Mouse (Mus musculus): ENCODE results near the gene Arsb. TPM values are rescaled to one million over a fixed set of nuclear protein-coding genes. Genes with fewer than 3 reads are reported as not detected.

The Arsb gene
- polyA plus RNA-seq, 1 experiment from 2014 or later, result 7.8 TPM

- Histone ChIP-seq H3K27ac (replicated peaks; ENCODE audit: low read depth, low read length) (no peak overlapping the region), H3K9me3 (replicated peaks; ENCODE audit: control insufficient read depth, low read length) (no peaks in the 10 kb centered on the region), H3K36me3 (replicated peaks; ENCODE audit: control insufficient read depth, insufficient read depth, low read depth, low read length) (no peaks in the 10 kb centered on the region), H3K4me3 (ENCODE audit: low read depth, low read length) (no peak overlapping the region), H3K4me2 (ENCODE audit: low read depth, low read length) (no peak overlapping the region), H3K9ac (replicated peaks; ENCODE audit: low read length) (no peak overlapping the region), H3K4me1 (ENCODE audit: control insufficient read depth, insufficient read depth, low read length) (no peaks in the 10 kb centered on the region), H3K27me3 (ENCODE audit: control insufficient read depth, insufficient read depth, low read length) (no peaks in the 10 kb centered on the region)
- ATAC-seq (replicated peaks; ENCODE audit: insufficient number of reproducible peaks, low FRiP score, low TSS enrichment, low read depth), result no peak
- 90% methylated on average over 7 of the region's 7 CpGs for WGBS
- no peak for DNase-seq (ENCODE audit: low spot score)
Measured at GRCm38 (mm10) chr13:93756674-93757073, 14.8 kb upstream of the Arsb start.

GRCm38 (mm10) chr13:93757514-93757913 is 13.9 kb upstream of the Arsb start:
- no peak for DNase-seq (ENCODE audit: low spot score)

GRCm38 (mm10) chr13:93758149-93758898 is 13.1 kb upstream of the Arsb start:
- WGBS, result 67% methylated on average over 14 of the region's 14 CpGs
- Histone ChIP-seq H3K27me3 (ENCODE audit: control insufficient read depth, insufficient read depth, low read length) (no peaks in the 10 kb centered on the region), H3K9ac (replicated peaks; ENCODE audit: low read length) (no peak overlapping the region), H3K36me3 (replicated peaks; ENCODE audit: control insufficient read depth, insufficient read depth, low read depth, low read length) (no peaks in the 10 kb centered on the region), H3K4me1 (ENCODE audit: control insufficient read depth, insufficient read depth, low read length) (no peaks in the 10 kb centered on the region), H3K4me2 (ENCODE audit: low read depth, low read length) (no peak overlapping the region), H3K27ac (replicated peaks; ENCODE audit: low read depth, low read length) (no peak overlapping the region), H3K4me3 (ENCODE audit: low read depth, low read length) (no peak overlapping the region), H3K9me3 (replicated peaks; ENCODE audit: control insufficient read depth, low read length) (no peaks in the 10 kb centered on the region)
- ATAC-seq (replicated peaks; ENCODE audit: insufficient number of reproducible peaks, low FRiP score, low TSS enrichment, low read depth), result no peak
- DNase-seq (ENCODE audit: low spot score), result no peak

More at GRCm38 (mm10) chr13:93757514-93757913, 13.9 kb upstream of the Arsb start:
- Histone ChIP-seq H3K4me2 (ENCODE audit: low read depth, low read length) (no peak overlapping the region), H3K27ac (replicated peaks; ENCODE audit: low read depth, low read length) (no peak overlapping the region), H3K9me3 (replicated peaks; ENCODE audit: control insufficient read depth, low read length) (no peaks in the 10 kb centered on the region), H3K9ac (replicated peaks; ENCODE audit: low read length) (no peak overlapping the region), H3K27me3 (ENCODE audit: control insufficient read depth, insufficient read depth, low read length) (no peaks in the 10 kb centered on the region), H3K4me3 (ENCODE audit: low read depth, low read length) (no peak overlapping the region), H3K4me1 (ENCODE audit: control insufficient read depth, insufficient read depth, low read length) (no peaks in the 10 kb centered on the region), H3K36me3 (replicated peaks; ENCODE audit: control insufficient read depth, insufficient read depth, low read depth, low read length) (no peaks in the 10 kb centered on the region)
- WGBS, result 87% methylated on average over 6 of the region's 6 CpGs
- ATAC-seq (replicated peaks; ENCODE audit: insufficient number of reproducible peaks, low FRiP score, low TSS enrichment, low read depth), result no peak

GRCm38 (mm10) chr13:93761831-93762230 is 9.6 kb upstream of the Arsb start:
- no peak overlapping the region for H3K9ac ChIP-seq (replicated peaks; ENCODE audit: low read length)
- H3K4me2 ChIP-seq (ENCODE audit: low read depth, low read length), result no peak overlapping the region
- 95% methylated on average over 8 of the region's 8 CpGs for WGBS
- no peaks in the 10 kb centered on the region for H3K27me3 ChIP-seq (ENCODE audit: control insufficient read depth, insufficient read depth, low read length)
- no peaks in the 10 kb centered on the region for H3K36me3 ChIP-seq (replicated peaks; ENCODE audit: control insufficient read depth, insufficient read depth, low read depth, low read length)
- no peak overlapping the region for H3K4me3 ChIP-seq (ENCODE audit: low read depth, low read length)
- no peak for ATAC-seq (replicated peaks; ENCODE audit: insufficient number of reproducible peaks, low FRiP score, low TSS enrichment, low read depth)
- H3K9me3 ChIP-seq (replicated peaks; ENCODE audit: control insufficient read depth, low read length), result no peaks in the 10 kb centered on the region
- no peak overlapping the region for H3K27ac ChIP-seq (replicated peaks; ENCODE audit: low read depth, low read length)
- no peak for DNase-seq (ENCODE audit: low spot score)
- no peaks in the 10 kb centered on the region for H3K4me1 ChIP-seq (ENCODE audit: control insufficient read depth, insufficient read depth, low read length)

GRCm38 (mm10) chr13:93762879-93763278 is 8.6 kb upstream of the Arsb start:
- H3K36me3 ChIP-seq (replicated peaks; ENCODE audit: control insufficient read depth, insufficient read depth, low read depth, low read length), result no peaks in the 10 kb centered on the region
- no peaks in the 10 kb centered on the region for H3K27me3 ChIP-seq (ENCODE audit: control insufficient read depth, insufficient read depth, low read length)
- no peak overlapping the region for H3K4me2 ChIP-seq (ENCODE audit: low read depth, low read length)
- H3K9me3 ChIP-seq (replicated peaks; ENCODE audit: control insufficient read depth, low read length), result no peaks in the 10 kb centered on the region
- DNase-seq (ENCODE audit: low spot score) (no peak), ATAC-seq (replicated peaks; ENCODE audit: insufficient number of reproducible peaks, low FRiP score, low TSS enrichment, low read depth) (no peak)
- no peak overlapping the region for H3K4me3 ChIP-seq (ENCODE audit: low read depth, low read length)
- H3K27ac ChIP-seq (replicated peaks; ENCODE audit: low read depth, low read length), result no peak overlapping the region
- no peaks in the 10 kb centered on the region for H3K4me1 ChIP-seq (ENCODE audit: control insufficient read depth, insufficient read depth, low read length)
- 78% methylated on average over 3 of the region's 3 CpGs for WGBS
- no peak overlapping the region for H3K9ac ChIP-seq (replicated peaks; ENCODE audit: low read length)

- no peaks in the 10 kb centered on the region for H3K4me1 ChIP-seq (ENCODE audit: control insufficient read depth, insufficient read depth, low read length)
- no peak overlapping the region for H3K4me3 ChIP-seq (ENCODE audit: low read depth, low read length)
- no peaks in the 10 kb centered on the region for H3K9me3 ChIP-seq (replicated peaks; ENCODE audit: control insufficient read depth, low read length)
- no peak overlapping the region for H3K9ac ChIP-seq (replicated peaks; ENCODE audit: low read length)
- H3K4me2 ChIP-seq (ENCODE audit: low read depth, low read length), result no peak overlapping the region
- ATAC-seq (replicated peaks; ENCODE audit: insufficient number of reproducible peaks, low FRiP score, low TSS enrichment, low read depth), result no peak
- no peaks in the 10 kb centered on the region for H3K27me3 ChIP-seq (ENCODE audit: control insufficient read depth, insufficient read depth, low read length)
- DNase-seq (ENCODE audit: low spot score), result no peak
- 88% methylated on average over 13 of the region's 13 CpGs for WGBS
- H3K27ac ChIP-seq (replicated peaks; ENCODE audit: low read depth, low read length), result no peak overlapping the region
- no peaks in the 10 kb centered on the region for H3K36me3 ChIP-seq (replicated peaks; ENCODE audit: control insufficient read depth, insufficient read depth, low read depth, low read length)
Measured at GRCm38 (mm10) chr13:93764321-93764973, 7.0 kb upstream of the Arsb start.

GRCm38 (mm10) chr13:93771031-93771587 is 321 bp upstream of the Arsb start:
- H3K4me3 ChIP-seq (ENCODE audit: low read depth, low read length), result peak overlapping the region; percentile 62
- no peaks in the 10 kb centered on the region for H3K4me1 ChIP-seq (ENCODE audit: control insufficient read depth, insufficient read depth, low read length)
- no peaks in the 10 kb centered on the region for H3K36me3 ChIP-seq (replicated peaks; ENCODE audit: control insufficient read depth, insufficient read depth, low read depth, low read length)
- ATAC-seq (replicated peaks; ENCODE audit: insufficient number of reproducible peaks, low FRiP score, low TSS enrichment, low read depth), result peak; percentile 51; the same call in 1 of the 2 replicates
- DNase-seq (ENCODE audit: low spot score), result peak; percentile 8
- peak overlapping the region; percentile 72 for H3K27ac ChIP-seq (replicated peaks; ENCODE audit: low read depth, low read length)
- peak overlapping the region; percentile 91 for H3K9ac ChIP-seq (replicated peaks; ENCODE audit: low read length)
- 41% methylated on average over 9 of the region's 9 CpGs for WGBS
- H3K4me2 ChIP-seq (ENCODE audit: low read depth, low read length), result peak overlapping the region; percentile 97
- H3K9me3 ChIP-seq (replicated peaks; ENCODE audit: control insufficient read depth, low read length), result no peaks in the 10 kb centered on the region
- H3K27me3 ChIP-seq (ENCODE audit: control insufficient read depth, insufficient read depth, low read length), result no peaks in the 10 kb centered on the region

GRCm38 (mm10) chr13:93772279-93772636 is 828 bp downstream of the Arsb start:
- Histone ChIP-seq H3K27me3 (ENCODE audit: control insufficient read depth, insufficient read depth, low read length) (no peaks in the 10 kb centered on the region), H3K9ac (replicated peaks; ENCODE audit: low read length) (peak overlapping the region; percentile 91), H3K36me3 (replicated peaks; ENCODE audit: control insufficient read depth, insufficient read depth, low read depth, low read length) (no peaks in the 10 kb centered on the region), H3K4me3 (ENCODE audit: low read depth, low read length) (peak overlapping the region; percentile 62), H3K9me3 (replicated peaks; ENCODE audit: control insufficient read depth, low read length) (no peaks in the 10 kb centered on the region), H3K4me2 (ENCODE audit: low read depth, low read length) (peak overlapping the region; percentile 97), H3K4me1 (ENCODE audit: control insufficient read depth, insufficient read depth, low read length) (no peaks in the 10 kb centered on the region), H3K27ac (replicated peaks; ENCODE audit: low read depth, low read length) (no peak overlapping the region)
- 35% methylated on average over 8 of the region's 8 CpGs for WGBS
- no peak for DNase-seq (ENCODE audit: low spot score)
- ATAC-seq (replicated peaks; ENCODE audit: insufficient number of reproducible peaks, low FRiP score, low TSS enrichment, low read depth), result no peak
